Mouse (Mus musculus) E14TG2a.4 (cell line): ENCODE data around the gene Cmip.

Experiments used
- H3K27me3 ChIP-seq: 2 replicates; pipeline ENCODE4 v1.6.1; 2014; ENCODE audit warnings: low read length, control low read depth; ENCODE audit not compliant: insufficient read depth
- H3K36me3 ChIP-seq: 2 replicates; pipeline ENCODE4 v1.6.1; 2014; ENCODE audit warnings: low read length, control low read depth; ENCODE audit not compliant: insufficient read depth
- H3K4me1 ChIP-seq: replicated peaks from 2 replicates; pipeline ENCODE4 v1.6.1; 2014; ENCODE audit warnings: low read depth, low read length, control low read depth
- H3K4me3 ChIP-seq: replicated peaks from 2 replicates; pipeline ENCODE4 v1.5.1; 2014; ENCODE audit warnings: mild to moderate bottlenecking, low read length
- H3K9me3 ChIP-seq: 2 replicates; pipeline ENCODE4 v1.6.1; 2014; ENCODE audit warnings: low read length, control low read depth
- CTCF ChIP-seq: conservative IDR thresholded peaks from 2 replicates; pipeline ENCODE4 v1.5.1; 2014; ENCODE audit warnings: low read length
- NANOG ChIP-seq: IDR thresholded peaks from 2 replicates; pipeline ENCODE4 v1.6.1; 2014; ENCODE audit warnings: borderline replicate concordance, low read length, mixed read lengths
- POU5F1 ChIP-seq: IDR thresholded peaks from 2 replicates; pipeline ENCODE4 v1.6.1; 2014; ENCODE audit warnings: low read length, borderline replicate concordance

Gene Cmip

GRCm38 (mm10) chr8:117257029-117257820 lies at the start of gene Cmip:
Gene Cmip, plus strand, starts transcription at chr8:117257064.
- H3K36me3 ChIP-seq: peaks cover 6% of the 10 kb centered on the region; the same call in 1 of the 2 replicates
- H3K9me3 ChIP-seq: no peaks in the 10 kb centered on the region
- H3K27me3 ChIP-seq: peaks cover 30% of the 10 kb centered on the region
- peaks cover 71% of the 10 kb centered on the region for H3K4me1 ChIP-seq
- peak within 1 kb of the TSS; percentile 90 for H3K4me3 ChIP-seq
- no peak for TF ChIP-seq NANOG
- TF ChIP-seq POU5F1: no peak
- TF ChIP-seq CTCF: no peak

GRCm38 (mm10) chr8:117209150-117209549 lies 47.7 kb upstream of the Cmip start:
- Histone ChIP-seq H3K4me3 (no peak overlapping the region), H3K36me3 (peaks cover 11% of the 10 kb centered on the region), H3K27me3 (no peaks in the 10 kb centered on the region; the same call in 1 of the 2 replicates), H3K4me1 (peaks cover 5% of the 10 kb centered on the region), H3K9me3 (no peaks in the 10 kb centered on the region)
- TF ChIP-seq POU5F1 (no peak), CTCF (no peak), NANOG (no peak)

- Histone ChIP-seq H3K27me3 (no peaks in the 10 kb centered on the region), H3K36me3 (peaks cover 11% of the 10 kb centered on the region), H3K4me3 (no peak overlapping the region), H3K4me1 (peaks cover 7% of the 10 kb centered on the region), H3K9me3 (no peaks in the 10 kb centered on the region)
- TF ChIP-seq POU5F1 (no peak), CTCF (no peak), NANOG (no peak)
Measured at GRCm38 (mm10) chr8:117212100-117212499, 44.8 kb upstream of the Cmip start.

- no peak for TF ChIP-seq CTCF
- TF ChIP-seq POU5F1: no peak
- no peak for TF ChIP-seq NANOG
- H3K9me3 ChIP-seq: no peaks in the 10 kb centered on the region
- H3K4me1 ChIP-seq: peaks cover 17% of the 10 kb centered on the region
- H3K36me3 ChIP-seq: no peaks in the 10 kb centered on the region
- H3K4me3 ChIP-seq: no peak overlapping the region
- 0 out of 2 replicates have a peak, but pooled peaks cover 3% of the 10 kb centered on the region for H3K27me3 ChIP-seq
Measured at GRCm38 (mm10) chr8:117217724-117218123, 39.1 kb upstream of the Cmip start.

GRCm38 (mm10) chr8:117222396-117222795 lies 34.5 kb upstream of the Cmip start:
- Histone ChIP-seq H3K4me1 (peaks cover 14% of the 10 kb centered on the region), H3K36me3 (no peaks in the 10 kb centered on the region), H3K9me3 (no peaks in the 10 kb centered on the region), H3K4me3 (no peak overlapping the region), H3K27me3 (peaks cover 5% of the 10 kb centered on the region; the same call in 1 of the 2 replicates)
- no peak for TF ChIP-seq CTCF
- TF ChIP-seq NANOG: no peak
- no peak for TF ChIP-seq POU5F1

- H3K27me3 ChIP-seq: peaks cover 5% of the 10 kb centered on the region; the same call in 1 of the 2 replicates
- TF ChIP-seq NANOG: no peak
- TF ChIP-seq CTCF: peak; percentile 86
- no peak for TF ChIP-seq POU5F1
- no peaks in the 10 kb centered on the region for H3K9me3 ChIP-seq
- no peaks in the 10 kb centered on the region for H3K36me3 ChIP-seq
- peaks cover 14% of the 10 kb centered on the region for H3K4me1 ChIP-seq
- H3K4me3 ChIP-seq: no peak overlapping the region
Measured at GRCm38 (mm10) chr8:117224630-117225029, 32.2 kb upstream of the Cmip start.

GRCm38 (mm10) chr8:117226306-117226705 lies 30.6 kb upstream of the Cmip start:
- Histone ChIP-seq H3K27me3 (peaks cover 5% of the 10 kb centered on the region; the same call in 1 of the 2 replicates), H3K9me3 (no peaks in the 10 kb centered on the region), H3K4me3 (no peak overlapping the region), H3K36me3 (no peaks in the 10 kb centered on the region), H3K4me1 (peaks cover 4% of the 10 kb centered on the region)
- TF ChIP-seq POU5F1 (no peak), CTCF (no peak), NANOG (no peak)

GRCm38 (mm10) chr8:117227339-117227738 lies 29.5 kb upstream of the Cmip start:
- peaks cover 4% of the 10 kb centered on the region for H3K4me1 ChIP-seq
- no peak for TF ChIP-seq POU5F1
- TF ChIP-seq NANOG: no peak
- TF ChIP-seq CTCF: no peak

More at GRCm38 (mm10) chr8:117227339-117227738, 29.5 kb upstream of the Cmip start:
- H3K9me3 ChIP-seq: no peaks in the 10 kb centered on the region
- peaks cover 5% of the 10 kb centered on the region; the same call in 1 of the 2 replicates for H3K27me3 ChIP-seq
- H3K4me3 ChIP-seq: no peak overlapping the region
- no peaks in the 10 kb centered on the region for H3K36me3 ChIP-seq
